Mouse (Mus musculus) G1E (cell line): ENCODE measurements around the gene Klc4.

ENCODE experiments used
- CTCF ChIP-seq: IDR thresholded peaks from 2 replicates; pipeline ENCODE4 v1.5.1; 2012; ENCODE audit warnings: low read depth, low read length, inconsistent platforms, mixed read lengths
- GATA1 ChIP-seq: IDR thresholded peaks from 2 replicates; pipeline ENCODE4 v1.6.1; 2012; ENCODE audit warnings: borderline replicate concordance, low read length, inconsistent platforms, mixed read lengths
- POLR2AphosphoS5 ChIP-seq: IDR thresholded peaks from 2 replicates; pipeline ENCODE4 v1.6.1; 2012; ENCODE audit warnings: low read depth, low read length, inconsistent platforms; ENCODE audit not compliant: insufficient replicate concordance
- TAL1 ChIP-seq: conservative IDR thresholded peaks from 2 replicates; pipeline ENCODE4 v1.6.1; 2012; ENCODE audit warnings: low read depth, low read length, inconsistent platforms, mixed read lengths

GRCm38 (mm10) chr17:46590439-46590838 is 55.4 kb downstream of the Klc4 start:
- TF ChIP-seq CTCF (no peak), TAL1 (no peak), POLR2AphosphoS5 (no peak), GATA1 (no peak)
